Mouse (Mus musculus) right cerebral cortex, postnatal 25 days (tissue): ENCODE results near the gene Inppl1.
A peak's percentile ranks its signal among the peaks of the same experiment; 100 is the strongest.

ENCODE experiments used
- DNase-seq: peaks from one replicate; pipeline ENCODE4 v3.0.0; 2022

The Inppl1 gene

GRCm38 (mm10) chr7:101837154-101837605, 849 bp downstream of the Inppl1 start:
- no peak for DNase-seq

- peak; percentile 51 for DNase-seq
Measured at GRCm38 (mm10) chr7:101836271-101837153, 1.5 kb downstream of the Inppl1 start.

GRCm38 (mm10) chr7:101835457-101836109, 2.4 kb downstream of the Inppl1 start:
- DNase-seq, result no peak

- DNase-seq, result no peak
Measured at GRCm38 (mm10) chr7:101834903-101835302, 3.1 kb downstream of the Inppl1 start.

- DNase-seq, result no peak
Measured at GRCm38 (mm10) chr7:101833916-101834584, 4.0 kb downstream of the Inppl1 start.

- no peak for DNase-seq
Measured at GRCm38 (mm10) chr7:101833352-101833751, 4.7 kb downstream of the Inppl1 start.

GRCm38 (mm10) chr7:101832372-101832771, 5.7 kb downstream of the Inppl1 start:
- no peak for DNase-seq

GRCm38 (mm10) chr7:101831437-101831836, 6.6 kb downstream of the Inppl1 start:
- no peak for DNase-seq

- DNase-seq, result no peak
Measured at GRCm38 (mm10) chr7:101830373-101830772, 7.7 kb downstream of the Inppl1 start.

- DNase-seq, result no peak
Measured at GRCm38 (mm10) chr7:101823758-101824630, 14.0 kb downstream of the Inppl1 start.

- no peak for DNase-seq
Measured at GRCm38 (mm10) chr7:101822836-101823757, 14.9 kb downstream of the Inppl1 start.

GRCm38 (mm10) chr7:101821571-101822501, 16.2 kb downstream of the Inppl1 start:
- DNase-seq, result peak; percentile 30

GRCm38 (mm10) chr7:101820295-101821030, 17.6 kb downstream of the Inppl1 start:
- DNase-seq, result no peak

- no peak for DNase-seq
Measured at GRCm38 (mm10) chr7:101817861-101818401, 20.1 kb downstream of the Inppl1 start, which contains the start of gene Phox2a. Gene Phox2a (plus strand): TSS chr7:101818313.

GRCm38 (mm10) chr7:101777053-101777452, 61.0 kb downstream of the Inppl1 start:
- DNase-seq, result no peak

GRCm38 (mm10) chr7:101772687-101773086, 65.3 kb downstream of the Inppl1 start:
- no peak for DNase-seq
